Mouse (Mus musculus): Measurements from ENCODE around the gene Cops2. TPM values are rescaled to one million over a fixed set of nuclear protein-coding genes. Genes with fewer than 3 reads are reported as not detected.

The Cops2 gene
- 60.5 and 85.1 TPM in 2 replicates for total RNA-seq (2015; ENCODE audit: low replicate concordance)
- 143 and 182 TPM in 2 replicates for total RNA-seq (2017; ENCODE audit: low replicate concordance)

DNA sequence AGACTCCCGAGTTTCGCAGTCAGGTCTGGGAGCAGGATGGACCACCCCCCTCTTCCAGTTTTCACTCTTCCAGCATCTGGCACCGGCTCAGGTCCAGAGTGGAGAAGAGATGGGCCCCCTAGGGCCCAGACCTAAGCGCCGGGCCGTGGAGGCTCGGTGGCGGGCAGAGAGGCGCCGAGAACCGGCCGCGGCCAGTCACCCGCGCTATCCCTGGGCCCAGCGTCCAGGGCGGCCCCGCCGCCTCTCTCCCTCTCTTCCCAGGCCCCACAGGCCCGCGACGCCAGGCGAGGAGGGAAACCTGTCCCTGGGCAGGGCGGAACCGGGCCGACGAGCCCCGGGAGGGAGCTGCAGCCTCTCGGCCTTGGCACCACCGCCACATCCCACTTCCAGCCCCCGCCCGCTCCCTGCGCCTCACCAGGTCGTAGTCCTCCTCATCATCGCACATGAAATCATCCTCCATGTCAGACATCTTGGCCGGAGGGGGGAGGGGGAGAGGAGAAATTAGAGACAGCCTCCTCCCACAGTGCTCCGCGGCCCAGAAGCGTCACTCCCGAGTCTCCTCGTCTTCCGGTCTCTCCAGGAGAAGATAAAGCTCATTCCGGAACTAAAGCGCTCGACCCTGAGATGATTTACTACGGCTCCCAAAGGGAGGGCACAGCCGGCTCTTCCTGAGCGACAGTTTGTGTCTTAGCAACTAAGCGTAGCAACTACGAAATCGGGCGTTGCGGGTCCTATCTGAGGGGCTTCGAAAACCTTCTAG, at the start of gene Cops2, which contains the start of gene Galk2:
Gene Cops2 (minus strand): TSS at position 619 of the 760 bp plus-strand sequence.
Gene Galk2 (plus strand): TSS at position 589 of the 760 bp plus-strand sequence.
- ATAC-seq (replicated peaks; ENCODE audit: low FRiP score, poor library complexity, severe bottlenecking), result peak; percentile 98

GRCm38 (mm10) chr2:125907580-125908255, 48.8 kb upstream of the Cops2 start:
- ATAC-seq (replicated peaks; ENCODE audit: low FRiP score, poor library complexity, severe bottlenecking), result no peak; the same call in 1 of the 2 replicates

DNA sequence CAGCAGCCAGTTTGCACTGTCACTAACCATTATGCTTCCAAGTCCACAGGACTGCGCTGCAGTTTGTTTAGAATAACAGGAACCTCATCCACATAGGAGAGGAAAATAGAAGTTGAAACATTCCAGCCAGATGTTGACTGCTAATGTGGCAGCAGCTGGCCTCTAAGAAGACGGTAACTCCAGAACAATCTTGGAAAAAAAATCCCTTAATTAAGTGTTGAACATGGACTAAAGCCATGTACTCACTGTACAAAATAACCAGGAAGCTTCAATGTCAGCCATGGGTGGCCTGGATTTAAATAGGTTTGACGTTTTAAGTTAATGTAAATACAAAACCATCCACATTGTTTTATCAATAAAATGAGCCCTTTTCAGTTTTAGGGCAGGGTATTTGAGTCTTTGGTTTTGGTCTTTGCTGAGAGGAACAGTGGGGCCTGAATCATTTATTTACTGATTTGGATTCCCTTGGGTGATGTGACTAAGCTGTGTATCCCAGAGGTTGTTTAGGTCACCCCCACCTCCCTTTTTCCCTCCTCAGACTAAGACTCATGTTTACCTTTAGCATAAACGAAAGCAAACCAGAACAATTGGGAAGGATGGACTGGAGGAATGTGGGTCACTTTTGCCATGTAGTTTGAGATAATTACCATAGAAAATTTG, 47.6 kb upstream of the Cops2 start:
- ATAC-seq (replicated peaks; ENCODE audit: low FRiP score, poor library complexity, severe bottlenecking), result no peak

DNA sequence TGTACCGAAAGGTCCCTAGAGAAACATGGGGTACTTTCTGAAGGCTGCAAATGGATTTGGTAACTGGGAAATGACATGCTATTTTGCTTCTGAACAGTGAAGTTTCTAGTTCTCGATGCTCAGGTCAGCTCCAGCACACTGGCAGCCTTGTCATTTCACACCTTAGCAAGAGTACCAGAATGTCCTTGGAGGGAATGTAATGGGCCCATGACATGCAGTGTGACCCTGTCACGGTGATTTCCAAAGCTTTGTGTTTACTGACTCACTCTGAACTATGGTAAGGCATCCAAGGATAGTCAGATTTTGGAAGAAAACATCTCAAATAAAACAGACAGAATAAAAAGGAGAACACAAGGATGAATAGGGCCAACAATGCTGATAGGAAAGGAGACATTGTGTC, 42.5 kb upstream of the Cops2 start:
- peak; percentile 32 for ATAC-seq (replicated peaks; ENCODE audit: low FRiP score, poor library complexity, severe bottlenecking)

DNA sequence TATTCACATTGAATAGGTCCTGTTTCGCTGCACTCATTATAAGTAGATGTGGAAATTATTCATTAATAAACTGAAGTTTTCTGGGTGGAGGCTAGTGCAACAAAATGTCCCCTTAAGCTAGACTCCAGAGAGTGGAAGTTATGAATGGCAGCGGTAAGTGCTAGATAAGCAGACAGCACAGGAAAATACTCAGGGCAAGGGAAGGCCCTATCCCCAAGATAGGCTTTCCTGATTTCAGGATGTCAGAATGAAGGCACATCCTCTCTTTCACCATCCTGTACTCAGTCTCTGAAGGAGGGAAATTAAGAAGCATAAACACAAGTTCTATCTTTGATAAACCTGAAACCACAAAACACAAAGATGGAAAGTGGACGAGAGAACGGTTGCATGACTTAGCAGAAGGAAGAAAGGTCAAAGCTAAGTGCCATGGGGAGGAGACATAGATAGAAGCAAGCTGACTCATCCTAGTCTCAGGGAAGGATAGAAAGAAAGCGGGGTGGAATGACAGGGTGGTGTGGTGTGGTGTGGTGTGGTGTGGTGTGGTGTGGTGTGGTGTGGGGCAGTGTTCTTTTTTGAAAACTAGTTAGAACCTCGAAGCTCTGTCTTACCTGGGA, 42.0 kb upstream of the Cops2 start:
- ATAC-seq (replicated peaks; ENCODE audit: low FRiP score, poor library complexity, severe bottlenecking), result peak; percentile 97

- ATAC-seq (replicated peaks; ENCODE audit: low FRiP score, poor library complexity, severe bottlenecking), result no peak
These were observed 37.4 kb upstream of the Cops2 start for GRCm38 (mm10) chr2:125896355-125896754.

DNA sequence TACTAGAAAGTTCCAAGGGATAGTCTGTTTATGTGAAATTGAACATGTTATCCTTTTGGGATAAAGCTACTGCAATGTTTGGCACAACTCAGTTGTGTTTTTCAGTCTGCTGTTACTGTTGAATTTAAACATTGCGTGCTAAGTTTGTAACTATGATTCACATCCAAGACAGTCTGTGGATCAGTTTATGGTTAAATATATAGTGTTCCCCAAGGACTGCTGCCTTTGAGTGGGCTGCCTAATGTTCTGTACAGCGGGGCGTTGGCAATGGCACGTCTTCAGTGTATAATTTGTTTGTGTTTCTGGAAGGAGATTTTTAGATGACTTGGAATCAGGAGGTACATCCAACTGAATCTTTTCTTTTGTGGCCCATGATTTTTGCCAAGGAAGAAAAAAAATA, 36.2 kb upstream of the Cops2 start:
- ATAC-seq (replicated peaks; ENCODE audit: low FRiP score, poor library complexity, severe bottlenecking), result no peak

GRCm38 (mm10) chr2:125893096-125893495, 34.2 kb upstream of the Cops2 start:
- ATAC-seq (replicated peaks; ENCODE audit: low FRiP score, poor library complexity, severe bottlenecking), result no peak

GRCm38 (mm10) chr2:125885891-125886576, 27.1 kb upstream of the Cops2 start:
- no peak for ATAC-seq (replicated peaks; ENCODE audit: low FRiP score, poor library complexity, severe bottlenecking)

DNA sequence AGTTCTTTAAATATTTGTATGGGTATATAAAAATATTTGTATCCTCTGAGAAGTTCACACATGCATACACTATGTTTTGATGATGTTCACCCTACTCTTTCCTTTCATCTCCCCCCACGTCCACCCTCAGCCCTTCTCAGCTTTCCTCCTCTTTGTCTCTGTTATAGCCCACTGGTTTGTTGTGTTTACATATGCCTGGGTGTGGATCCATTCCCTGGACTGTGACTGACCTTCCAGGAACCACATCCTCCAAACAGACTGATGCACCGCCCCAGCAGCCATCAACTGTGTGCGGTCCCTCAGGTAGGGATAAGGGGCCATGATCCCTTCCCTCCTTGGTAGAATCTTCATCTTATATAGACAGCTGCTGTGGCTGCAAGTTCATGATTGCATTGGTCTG, 11.2 kb upstream of the Cops2 start:
- no peak for ATAC-seq (replicated peaks; ENCODE audit: low FRiP score, poor library complexity, severe bottlenecking)

DNA sequence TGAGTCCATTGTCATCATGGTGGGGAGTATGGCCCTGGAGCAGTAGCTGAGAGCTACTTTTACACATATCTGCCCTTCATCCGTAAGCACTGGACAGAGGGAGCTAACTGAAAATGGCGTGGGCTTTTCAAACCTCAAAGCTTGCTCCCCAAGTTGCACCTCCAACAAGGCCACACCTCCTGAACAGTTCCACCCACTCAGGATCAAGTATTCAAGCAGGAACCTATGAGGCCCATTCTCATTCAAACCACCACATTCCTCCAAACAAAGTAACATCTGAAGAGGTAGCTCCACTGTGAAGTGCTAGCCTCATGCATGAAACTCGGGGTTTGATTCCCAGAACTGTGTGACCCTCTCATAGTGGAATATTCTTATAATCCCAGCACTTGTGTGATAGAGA, 9.4 kb upstream of the Cops2 start:
- no peak for ATAC-seq (replicated peaks; ENCODE audit: low FRiP score, poor library complexity, severe bottlenecking)

- peak; percentile 63; the same call in 1 of the 2 replicates for ATAC-seq (replicated peaks; ENCODE audit: low FRiP score, poor library complexity, severe bottlenecking)
These were observed 7.3 kb upstream of the Cops2 start for GRCm38 (mm10) chr2:125866058-125866740.

DNA sequence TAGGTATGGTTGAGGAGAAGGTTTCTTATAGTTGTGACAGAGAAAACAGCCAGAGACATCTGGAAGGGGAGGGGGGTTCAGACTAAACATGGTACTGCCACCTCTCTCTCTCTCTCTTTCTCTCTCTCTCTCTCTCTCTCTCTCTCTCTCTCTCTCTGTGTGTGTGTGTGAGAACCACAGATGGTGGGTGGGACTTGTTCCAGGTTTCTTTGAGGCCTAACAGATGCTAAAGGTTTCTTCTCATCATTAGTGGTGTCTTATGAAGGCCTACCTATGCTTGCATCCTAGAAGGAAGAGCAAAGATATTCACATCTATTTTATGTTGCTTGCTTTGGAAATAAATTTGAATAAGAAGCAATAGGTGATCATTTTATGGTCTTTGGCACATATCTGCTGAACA, 6.6 kb upstream of the Cops2 start:
- ATAC-seq (replicated peaks; ENCODE audit: low FRiP score, poor library complexity, severe bottlenecking), result no peak

GRCm38 (mm10) chr2:125864551-125864950, 5.6 kb upstream of the Cops2 start:
- no peak for ATAC-seq (replicated peaks; ENCODE audit: low FRiP score, poor library complexity, severe bottlenecking)

GRCm38 (mm10) chr2:125863799-125864198, 4.9 kb upstream of the Cops2 start:
- ATAC-seq (replicated peaks; ENCODE audit: low FRiP score, poor library complexity, severe bottlenecking), result no peak

GRCm38 (mm10) chr2:125857707-125858106, 1.2 kb downstream of the Cops2 start:
- ATAC-seq (replicated peaks; ENCODE audit: low FRiP score, poor library complexity, severe bottlenecking), result no peak

DNA sequence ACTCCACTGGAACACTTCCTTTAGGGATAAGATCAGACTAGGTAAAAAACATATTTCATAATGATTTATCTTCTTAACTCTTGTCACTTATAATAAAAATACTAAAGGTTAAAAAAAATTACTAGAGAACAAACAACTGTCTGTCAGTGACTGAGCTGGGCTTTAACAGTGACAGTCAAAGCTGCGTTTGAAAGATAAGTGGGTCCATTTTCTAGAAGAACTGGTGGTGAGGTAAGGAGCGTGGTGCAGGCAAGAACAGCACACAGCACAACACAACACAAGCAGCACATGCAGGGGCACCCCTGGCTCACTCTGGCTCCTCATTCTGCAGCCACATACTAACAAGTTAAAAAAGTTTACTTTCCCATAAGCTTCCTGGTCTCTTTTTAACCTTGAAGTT, 7.7 kb downstream of the Cops2 start:
- ATAC-seq (replicated peaks; ENCODE audit: low FRiP score, poor library complexity, severe bottlenecking), result peak; percentile 71

- ATAC-seq (replicated peaks; ENCODE audit: low FRiP score, poor library complexity, severe bottlenecking), result no peak
These were observed 20.1 kb downstream of the Cops2 start for GRCm38 (mm10) chr2:125838708-125839284.

DNA sequence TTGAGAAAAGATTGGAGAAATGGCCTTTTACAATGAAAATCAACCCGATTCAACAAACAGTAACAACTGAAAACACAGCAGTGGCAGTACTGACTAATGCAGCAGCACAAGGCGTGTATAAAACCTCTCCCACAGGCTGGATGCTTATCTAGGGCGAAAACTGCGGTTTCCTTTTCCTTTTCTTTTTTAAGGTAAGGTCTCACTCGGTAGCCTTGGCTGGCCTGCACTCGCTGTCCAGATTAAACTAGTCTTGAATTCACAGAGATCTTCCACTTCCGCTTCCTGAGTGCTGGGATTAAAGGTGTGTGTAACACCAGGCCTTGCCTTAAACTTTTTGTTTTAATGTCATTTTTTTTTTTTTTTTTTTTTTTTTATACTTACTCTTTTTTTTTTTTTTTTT, 20.8 kb downstream of the Cops2 start:
- ATAC-seq (replicated peaks; ENCODE audit: low FRiP score, poor library complexity, severe bottlenecking), result no peak

Measured in erythroid progenitor cell, adult 5-6 weeks (primary cell).